Mouse (Mus musculus): ENCODE measurements around the gene Nsl1. TPM values are rescaled to one million over a fixed set of nuclear protein-coding genes. Genes with fewer than 3 reads are reported as not detected.

Nsl1 gene
- total RNA-seq, 1 experiment = 24.3 TPM

DNA sequence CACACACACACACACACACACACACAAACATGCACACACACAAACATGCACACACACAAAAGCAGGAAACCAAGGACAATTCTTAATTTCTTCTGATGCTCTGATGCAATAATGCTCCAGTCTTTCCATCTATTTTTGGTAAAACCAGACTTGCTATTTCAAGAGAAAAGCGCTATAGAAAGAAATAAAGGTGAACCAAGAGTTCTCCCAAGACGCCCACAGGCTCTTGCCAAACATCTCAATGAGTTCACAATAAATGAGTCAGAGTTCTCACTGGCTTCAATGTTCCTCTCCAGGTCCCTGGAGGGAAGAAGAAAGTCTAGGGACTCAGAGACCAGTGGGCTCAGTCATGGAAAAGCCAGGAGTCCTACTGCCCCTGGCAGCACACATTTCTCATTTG lies 60.9 kb downstream of the Nsl1 start:
- no peak for DNase-seq (ENCODE audit: low read depth, low spot score)
- in situ Hi-C loops (cut with MboI; ENCODE audit: low sequenced_read_pairs in 2 of 2, unreplicated experiment in 2 of 2) = no loop called here
- Histone ChIP-seq H3K9ac (ENCODE audit: insufficient read depth, low read depth, low read length, poor library complexity, severe bottlenecking) (no peak overlapping the region), H3K27ac (ENCODE audit: insufficient read depth, low read depth, low read length, poor library complexity, severe bottlenecking) (no peak overlapping the region), H3K36me3 (ENCODE audit: control insufficient read depth, insufficient read depth, low read length, poor library complexity, severe bottlenecking) (no peaks in the 10 kb centered on the region), H3K4me3 (ENCODE audit: insufficient read depth in 1 of 2, low read depth in 1 of 2, low read length in 2 of 2, poor library complexity in 1 of 2, severe bottlenecking in 1 of 2) (no peak overlapping the region), H3K4me1 (ENCODE audit: control insufficient read depth in 2 of 2, insufficient read depth in 2 of 2, low read length in 2 of 2, poor library complexity in 1 of 2) (no peaks in the 10 kb centered on the region), H3K9me3 (ENCODE audit: control insufficient read depth, insufficient read depth, low read depth, low read length) (no peaks in the 10 kb centered on the region)
- TF ChIP-seq MAFK (IDR thresholded peaks at IDR 0.05; ENCODE audit: insufficient read depth, low read depth, low read length) (no peak), HCFC1 (IDR thresholded peaks at IDR 0.05; ENCODE audit: borderline replicate concordance, insufficient read depth, low read length) (no peak), ZC3H11A (IDR thresholded peaks at IDR 0.05; ENCODE audit: borderline replicate concordance, low read depth, low read length) (no peak), CHD2 (IDR thresholded peaks at IDR 0.05; ENCODE audit: low read depth, low read length) (no peak), ZNF384 (IDR thresholded peaks at IDR 0.05; ENCODE audit: low read depth, low read length) (no peak)

- Histone ChIP-seq H3K4me1 (ENCODE audit: control insufficient read depth in 2 of 2, insufficient read depth in 2 of 2, low read length in 2 of 2, poor library complexity in 1 of 2) (no peaks in the 10 kb centered on the region), H3K27ac (ENCODE audit: insufficient read depth, low read depth, low read length, poor library complexity, severe bottlenecking) (no peak overlapping the region), H3K36me3 (ENCODE audit: control insufficient read depth, insufficient read depth, low read length, poor library complexity, severe bottlenecking) (no peaks in the 10 kb centered on the region), H3K9me3 (ENCODE audit: control insufficient read depth, insufficient read depth, low read depth, low read length) (no peaks in the 10 kb centered on the region), H3K4me3 (ENCODE audit: insufficient read depth in 1 of 2, low read depth in 1 of 2, low read length in 2 of 2, poor library complexity in 1 of 2, severe bottlenecking in 1 of 2) (no peak overlapping the region), H3K9ac (ENCODE audit: insufficient read depth, low read depth, low read length, poor library complexity, severe bottlenecking) (no peak overlapping the region)
- DNase-seq (ENCODE audit: low read depth, low spot score) = no peak
- in situ Hi-C loops (cut with MboI; ENCODE audit: low sequenced_read_pairs in 2 of 2, unreplicated experiment in 2 of 2) = no loop called here
- no peak for TF ChIP-seq ZC3H11A (IDR thresholded peaks at IDR 0.05; ENCODE audit: borderline replicate concordance, low read depth, low read length)
- TF ChIP-seq CHD2 (IDR thresholded peaks at IDR 0.05; ENCODE audit: low read depth, low read length) = no peak
- no peak for TF ChIP-seq HCFC1 (IDR thresholded peaks at IDR 0.05; ENCODE audit: borderline replicate concordance, insufficient read depth, low read length)
- TF ChIP-seq ZNF384 (IDR thresholded peaks at IDR 0.05; ENCODE audit: low read depth, low read length) = no peak
- TF ChIP-seq MAFK (IDR thresholded peaks at IDR 0.05; ENCODE audit: insufficient read depth, low read depth, low read length) = no peak
These were observed 61.5 kb downstream of the Nsl1 start for GRCm38 (mm10) chr1:191124288-191124687.

DNA sequence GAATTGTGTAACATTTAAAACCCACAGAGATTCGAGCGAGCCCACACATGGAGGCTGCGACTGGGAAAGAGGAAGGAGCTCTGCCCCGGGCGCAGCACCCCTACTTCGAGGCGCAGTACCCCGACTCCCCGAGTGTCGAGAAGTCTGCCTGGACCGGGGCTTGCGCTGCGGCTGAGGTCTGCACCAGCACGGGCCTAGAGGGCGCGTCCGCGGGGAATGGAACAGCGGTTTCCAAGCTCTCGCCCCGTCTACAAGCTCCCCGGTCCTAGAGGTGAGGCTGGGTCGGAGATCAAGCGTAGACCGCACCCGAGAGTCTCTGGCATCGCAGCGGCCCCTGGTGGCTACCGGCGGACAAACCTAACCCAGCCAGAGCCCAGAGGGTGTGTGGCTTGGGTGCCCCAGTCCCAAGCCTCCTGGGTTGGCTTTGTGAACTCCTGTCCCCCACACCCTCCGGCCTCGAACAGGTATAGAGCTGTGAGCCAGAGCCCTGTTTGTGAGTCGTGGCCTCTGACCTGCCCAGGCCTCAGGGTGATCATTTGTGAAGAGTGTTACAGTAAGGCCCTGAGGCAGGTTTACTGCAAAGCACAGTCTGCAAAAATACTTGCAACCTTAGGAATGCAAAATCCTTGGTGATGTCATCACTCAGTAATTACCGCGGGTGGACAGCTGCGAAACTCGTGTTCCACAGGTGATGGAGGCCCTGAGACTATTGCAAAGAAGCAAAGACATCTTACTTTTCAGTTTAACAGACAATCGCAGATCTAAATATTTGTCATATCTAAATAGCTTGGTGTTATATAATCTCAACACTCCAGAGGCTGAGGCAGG lies 63.2 kb downstream of the Nsl1 start:
- H3K9ac ChIP-seq (ENCODE audit: insufficient read depth, low read depth, low read length, poor library complexity, severe bottlenecking) = peak overlapping the region; percentile 30; the same call in 1 of the 2 replicates

GRCm38 (mm10) chr1:191131692-191132091 lies 68.9 kb downstream of the Nsl1 start:
- Histone ChIP-seq H3K4me1 (ENCODE audit: control insufficient read depth in 2 of 2, insufficient read depth in 2 of 2, low read length in 2 of 2, poor library complexity in 1 of 2) (0 out of 4 replicates have a peak, but pooled peaks cover 0 to 2% of the 10 kb centered on the region in 2 experiments), H3K9ac (ENCODE audit: insufficient read depth, low read depth, low read length, poor library complexity, severe bottlenecking) (no peak overlapping the region), H3K36me3 (ENCODE audit: control insufficient read depth, insufficient read depth, low read length, poor library complexity, severe bottlenecking) (no peaks in the 10 kb centered on the region), H3K9me3 (ENCODE audit: control insufficient read depth, insufficient read depth, low read depth, low read length) (no peaks in the 10 kb centered on the region), H3K27ac (ENCODE audit: insufficient read depth, low read depth, low read length, poor library complexity, severe bottlenecking) (no peak overlapping the region), H3K4me3 (ENCODE audit: insufficient read depth in 1 of 2, low read depth in 1 of 2, low read length in 2 of 2, poor library complexity in 1 of 2, severe bottlenecking in 1 of 2) (no peak overlapping the region)
- TF ChIP-seq MAFK (IDR thresholded peaks at IDR 0.05; ENCODE audit: insufficient read depth, low read depth, low read length) (no peak), ZNF384 (IDR thresholded peaks at IDR 0.05; ENCODE audit: low read depth, low read length) (no peak), HCFC1 (IDR thresholded peaks at IDR 0.05; ENCODE audit: borderline replicate concordance, insufficient read depth, low read length) (no peak), ZC3H11A (IDR thresholded peaks at IDR 0.05; ENCODE audit: borderline replicate concordance, low read depth, low read length) (no peak), CHD2 (IDR thresholded peaks at IDR 0.05; ENCODE audit: low read depth, low read length) (no peak)
- in situ Hi-C loops (cut with MboI; ENCODE audit: low sequenced_read_pairs in 2 of 2, unreplicated experiment in 2 of 2) = no loop called here
- no peak for DNase-seq (ENCODE audit: low read depth, low spot score)

More for the DNA sequence above, 63.2 kb downstream of the Nsl1 start:
- Histone ChIP-seq H3K4me3 (ENCODE audit: insufficient read depth in 1 of 2, low read depth in 1 of 2, low read length in 2 of 2, poor library complexity in 1 of 2, severe bottlenecking in 1 of 2) (peak overlapping the region; percentile 58 to 75), H3K27ac (ENCODE audit: insufficient read depth, low read depth, low read length, poor library complexity, severe bottlenecking) (no peak overlapping the region), H3K36me3 (ENCODE audit: control insufficient read depth, insufficient read depth, low read length, poor library complexity, severe bottlenecking) (no peaks in the 10 kb centered on the region), H3K4me1 (ENCODE audit: control insufficient read depth in 2 of 2, insufficient read depth in 2 of 2, low read length in 2 of 2, poor library complexity in 1 of 2) (no peaks in the 10 kb centered on the region), H3K9me3 (ENCODE audit: control insufficient read depth, insufficient read depth, low read depth, low read length) (no peaks in the 10 kb centered on the region)
- TF ChIP-seq MAFK (IDR thresholded peaks at IDR 0.05; ENCODE audit: insufficient read depth, low read depth, low read length) (no peak), ZNF384 (IDR thresholded peaks at IDR 0.05; ENCODE audit: low read depth, low read length) (no peak), CHD2 (IDR thresholded peaks at IDR 0.05; ENCODE audit: low read depth, low read length) (no peak), ZC3H11A (IDR thresholded peaks at IDR 0.05; ENCODE audit: borderline replicate concordance, low read depth, low read length) (no peak), HCFC1 (IDR thresholded peaks at IDR 0.05; ENCODE audit: borderline replicate concordance, insufficient read depth, low read length) (no peak)
- in situ Hi-C loops (cut with MboI; ENCODE audit: low sequenced_read_pairs in 2 of 2, unreplicated experiment in 2 of 2) = no loop called here
- peak; percentile 49 for DNase-seq (ENCODE audit: low read depth, low spot score)

All from ES-E14 (cell line).